ENCODE assay signal across 9 mouse cellular contexts in genomic region chr11:52764461-52764893, GRCm38 (mm10). TPM values are rescaled to one million over a fixed set of nuclear protein-coding genes. Genes with fewer than 3 reads are reported as not detected.
DNase-seq lines count a peak whose midpoint lies in the region; ATAC-seq and TF ChIP-seq lines count a peak whose summit lies in the region.
"Had no signal": no experiment of that assay in that cellular context is flagged by ENCODE, and none has a peak within 500 bp of the region (broad histone marks: within the 10 kb centered on the region; RNA-seq: fewer than 3 reads in every experiment).

Gene Fstl4, plus strand, starts transcription at chr11:52764634.

- WGBS in spleen, adult 2 months, result under 1% methylated on average over 46 of the region's 48 CpGs
- 0% methylated on average over 48 of the region's 48 CpGs for WGBS in embryonic facial prominence, embryonic 15.5 days
- 2% methylated on average over 24 of the region's 48 CpGs for WGBS in hindbrain, embryonic 13.5 days
- under 1% methylated on average over 41 of the region's 48 CpGs for WGBS in stomach, embryonic 14.5 days

- H3K36me3 ChIP-seq in spleen, adult 2 months (ENCODE audit: control insufficient read depth, insufficient read depth, low read length), result no peaks in the 10 kb centered on the region
- H3K36me3 ChIP-seq in embryonic facial prominence, embryonic 15.5 days, result no peaks in the 10 kb centered on the region
- H3K36me3 ChIP-seq in hindbrain, embryonic 13.5 days, result no peaks in the 10 kb centered on the region
- H3K36me3 ChIP-seq in stomach, embryonic 14.5 days (ENCODE audit: control insufficient read depth, insufficient read depth, low read length), result no peaks in the 10 kb centered on the region

- peaks cover 15% of the 10 kb centered on the region for H3K27me3 ChIP-seq in spleen, adult 2 months (ENCODE audit: control insufficient read depth, insufficient read depth, low read length)
- H3K27me3 ChIP-seq in embryonic facial prominence, embryonic 15.5 days, result peaks cover 54% of the 10 kb centered on the region
- peaks cover 61% of the 10 kb centered on the region for H3K27me3 ChIP-seq in hindbrain, embryonic 13.5 days
- H3K27me3 ChIP-seq in stomach, embryonic 14.5 days (ENCODE audit: control insufficient read depth, insufficient read depth, low read length), result peaks cover 25% of the 10 kb centered on the region

- no peak within 1 kb of the TSS for H3K27ac ChIP-seq in spleen, adult 2 months (ENCODE audit: insufficient read depth, low read length)
- no peak within 1 kb of the TSS for H3K27ac ChIP-seq in embryonic facial prominence, embryonic 15.5 days (replicated peaks)
- no peak within 1 kb of the TSS for H3K27ac ChIP-seq in hindbrain, embryonic 13.5 days
- H3K27ac ChIP-seq in stomach, embryonic 14.5 days (ENCODE audit: low read length), result no peak within 1 kb of the TSS

- H3K4me3 ChIP-seq in spleen, adult 2 months (ENCODE audit: extremely low read depth, insufficient read depth, insufficient read length), result peak within 1 kb of the TSS; percentile 22
- H3K4me3 ChIP-seq in embryonic facial prominence, embryonic 15.5 days (replicated peaks), result peak within 1 kb of the TSS; percentile 50
- peak within 1 kb of the TSS; percentile 70 for H3K4me3 ChIP-seq in hindbrain, embryonic 13.5 days
- H3K4me3 ChIP-seq in stomach, embryonic 14.5 days (ENCODE audit: low read depth, low read length), result peak within 1 kb of the TSS; percentile 36
- H3K4me3 ChIP-seq: myocyte had no signal

- H3K9me3 ChIP-seq in embryonic facial prominence, embryonic 15.5 days (replicated peaks), result no peaks in the 10 kb centered on the region
- H3K9me3 ChIP-seq in hindbrain, embryonic 13.5 days, result no peaks in the 10 kb centered on the region
- no peaks in the 10 kb centered on the region for H3K9me3 ChIP-seq in stomach, embryonic 14.5 days (ENCODE audit: control insufficient read depth, low read depth, low read length)

- no peak for TF ChIP-seq POLR2A in spleen, adult 2 months (IDR thresholded peaks at IDR 0.05; ENCODE audit: low read depth, low read length)

- no peak for TF ChIP-seq CTCF in spleen, adult 2 months (IDR thresholded peaks at IDR 0.05; ENCODE audit: extremely low read depth, insufficient read depth, insufficient read length, insufficient replicate concordance)

- peak within 1 kb of the TSS; percentile 94 for H3K4me2 ChIP-seq in embryonic facial prominence, embryonic 15.5 days (replicated peaks)
- H3K4me2 ChIP-seq in hindbrain, embryonic 13.5 days, result peak within 1 kb of the TSS; percentile 99
- peak within 1 kb of the TSS; percentile 96 for H3K4me2 ChIP-seq in stomach, embryonic 14.5 days (replicated peaks; ENCODE audit: low read depth, low read length)

- no peak for DNase-seq in spleen, adult 2 months (ENCODE audit: low read depth in 1 of 2, low spot score in 2 of 2)
- DNase-seq in spleen, adult 12 weeks (ENCODE audit: low spot score), result no peak
- DNase-seq in layer of hippocampus, postnatal 36 days, result peak; percentile 42 to 57
- DNase-seq in lung, postnatal 14 days, result peak; percentile 56
- no peak for DNase-seq in adipocyte (ENCODE audit: low spot score)

- H3K9ac ChIP-seq in embryonic facial prominence, embryonic 15.5 days, result peak within 1 kb of the TSS; percentile 22; the same call in 1 of the 2 replicates
- peak within 1 kb of the TSS; percentile 80 for H3K9ac ChIP-seq in hindbrain, embryonic 13.5 days
- H3K9ac ChIP-seq in stomach, embryonic 14.5 days (replicated peaks; ENCODE audit: low read depth, low read length), result peak within 1 kb of the TSS; percentile 38; the same call in 1 of the 2 replicates

- H3K4me1 ChIP-seq in spleen, adult 2 months (ENCODE audit: control insufficient read depth, insufficient read depth, insufficient read length), result peaks cover 4% of the 10 kb centered on the region; the same call in 1 of the 2 replicates
- H3K4me1 ChIP-seq in embryonic facial prominence, embryonic 15.5 days, result peaks cover 17% of the 10 kb centered on the region
- H3K4me1 ChIP-seq in hindbrain, embryonic 13.5 days (replicated peaks), result peaks cover 23% of the 10 kb centered on the region
- H3K4me1 ChIP-seq in stomach, embryonic 14.5 days (ENCODE audit: control insufficient read depth, insufficient read depth, low read length), result 0 out of 2 replicates have a peak, but pooled peaks cover 2% of the 10 kb centered on the region

- ATAC-seq in embryonic facial prominence, embryonic 15.5 days (ENCODE audit: insufficient number of reproducible peaks, low FRiP score, low TSS enrichment, low read depth), result no peak
- ATAC-seq in hindbrain, embryonic 13.5 days (ENCODE audit: low FRiP score), result peak; percentile 76
- ATAC-seq in stomach, embryonic 14.5 days (ENCODE audit: insufficient number of reproducible peaks, insufficient read depth, low FRiP score, low read depth), result peak; percentile 28; the same call in 1 of the 2 replicates

RNA-seq across cellular contexts. Expression of gene Fstl4, which starts in this region (rescaled TPM):
- 0.15 and 0.18 TPM in 2 replicates for polyA plus RNA-seq in spleen, adult 2 months (2012; rRNA removed)
- 2.3 and 3.1 TPM in 2 replicates for polyA plus RNA-seq in embryonic facial prominence, embryonic 15.5 days (2015; fragmentation: Nextera tagmentation; extraction: Ambion mirVana)
- polyA plus RNA-seq in hindbrain, embryonic 13.5 days (2015; fragmentation: Nextera tagmentation; extraction: Ambion mirVana), result 9.4 and 9.5 TPM in 2 replicates
- total RNA-seq in layer of hippocampus, postnatal 36 days (2021), result 10 to 100 TPM; 13.3 to 14.1 TPM
- polyA plus RNA-seq in stomach, embryonic 14.5 days (2014; fragmentation: Nextera tagmentation; extraction: Ambion mirVana), result 1.7 TPM in 2 replicates
- polyA plus RNA-seq: myocyte had no signal

Comparison
In these comparisons a context has a peak if more than half of its experiments do, and no peak if none do; other contexts are left out.
1. DNase-seq: peak in layer of hippocampus, postnatal 36 days (2 of 2) and lung, postnatal 14 days (single experiment); none in spleen, adult 2 months (0 of 2), spleen, adult 12 weeks (single experiment) and adipocyte (single experiment).
2. H3K9ac ChIP-seq: peak in every context shown above with its lines; median percentile 80 in hindbrain, embryonic 13.5 days; 38 in stomach, embryonic 14.5 days; 22 in embryonic facial prominence, embryonic 15.5 days.
3. Peak in every context shown above with its lines, with median percentiles within 50 percentile points of each other: H3K4me3 ChIP-seq and H3K4me2 ChIP-seq.